Mouse (Mus musculus) megakaryocyte, embryonic 14.5 days (primary cell): ENCODE measurements around the gene Prdm15.

Experiments used
- FLI1 ChIP-seq: IDR thresholded peaks from 2 replicates; pipeline ENCODE4 v1.6.1; 2012; ENCODE audit warnings: low read length, inconsistent platforms, mixed read lengths
- GATA1 ChIP-seq: IDR thresholded peaks from 3 replicates; pipeline ENCODE4 v1.6.1; 2012; ENCODE audit warnings: mixed read lengths, low read length, inconsistent platforms, borderline replicate concordance

- no peak for TF ChIP-seq GATA1
- TF ChIP-seq FLI1, result no peak
Measured at GRCm38 (mm10) chr16:97875101-97875500, 23.5 kb upstream of the Prdm15 start.
